Mouse (Mus musculus) embryo, embryonic 10 days (tissue): ENCODE data around the gene Cyld.

ENCODE experiments used
- DNase-seq: peaks from one replicate; pipeline ENCODE4 v3.0.0-alpha.2; 2015; ENCODE audit warnings: low spot score

Gene Cyld

GRCm38 (mm10) chr8:88793324-88793722, 96.5 kb downstream of the Cyld start:
- DNase-seq = no peak

GRCm38 (mm10) chr8:88793746-88794614, 97.2 kb downstream of the Cyld start:
- DNase-seq = no peak

GRCm38 (mm10) chr8:88794615-88794907, 97.7 kb downstream of the Cyld start:
- no peak for DNase-seq

- DNase-seq = no peak
These were observed 99.1 kb downstream of the Cyld start for GRCm38 (mm10) chr8:88795896-88796295.

GRCm38 (mm10) chr8:88796651-88797050, 99.8 kb downstream of the Cyld start:
- no peak for DNase-seq
